Mouse (Mus musculus) liver, adult 2 months (tissue): ENCODE results near the gene Gal. TPM values are rescaled to one million over a fixed set of nuclear protein-coding genes. Genes with fewer than 3 reads are reported as not detected.
A peak's percentile ranks its signal among the peaks of the same experiment; 100 is the strongest.

Experiments used
- DNase-seq: peaks from one replicate; pipeline ENCODE4 v3.0.0-alpha.2; 2011; ENCODE audit warnings: low read depth, low spot score; ENCODE audit errors: extremely low read depth
- H3K27ac ChIP-seq: fragments of 200-500 bp; replicated peaks from 2 replicates; pipeline ENCODE4 v1.5.1; 2012; ENCODE audit warnings: low read depth, mild to moderate bottlenecking, control low read depth, inconsistent platforms, low read length; ENCODE audit not compliant: insufficient read depth
- H3K27me3 ChIP-seq: fragments of 200-500 bp; 2 replicates; pipeline ENCODE4 v1.6.1; 2012; ENCODE audit warnings: mild to moderate bottlenecking, moderate library complexity, low read length, inconsistent platforms; ENCODE audit not compliant: control insufficient read depth, insufficient read depth
- H3K36me3 ChIP-seq: fragments of 200-500 bp; 2 replicates; pipeline ENCODE4 v1.6.1; 2012; ENCODE audit warnings: low read length, inconsistent platforms; ENCODE audit not compliant: control insufficient read depth, insufficient read depth
- H3K4me1 ChIP-seq: fragments of 200-500 bp; 2 replicates; pipeline ENCODE4 v1.6.1; 2011; ENCODE audit warnings: low read length; ENCODE audit not compliant: control insufficient read depth, insufficient read depth
- H3K4me3 ChIP-seq: fragments of 200-500 bp; 2 replicates; pipeline ENCODE4 v1.5.1; 2011; ENCODE audit warnings: low read depth, mild to moderate bottlenecking, control low read depth, low read length, moderate library complexity; ENCODE audit not compliant: insufficient read depth
- H3K79me2 ChIP-seq: fragments of 200-500 bp; 2 replicates; pipeline ENCODE4 v1.6.1; 2012; ENCODE audit warnings: inconsistent platforms, mild to moderate bottlenecking, low read length, moderate library complexity; ENCODE audit not compliant: control insufficient read depth, insufficient read depth
- H3K9ac ChIP-seq: fragments of 200-500 bp; 2 replicates; pipeline ENCODE4 v1.6.1; 2012; ENCODE audit warnings: low read depth, mild to moderate bottlenecking, control low read depth, inconsistent platforms, low read length
- CTCF ChIP-seq: fragments of 200-500 bp; IDR thresholded peaks from 2 replicates; pipeline ENCODE4 v1.5.1; 2011; ENCODE audit warnings: low read depth, low read length, control low read depth
- POLR2A ChIP-seq: fragments of 200-500 bp; IDR thresholded peaks from 2 replicates; pipeline ENCODE4 v1.6.1; 2011; ENCODE audit warnings: low read length, control low read depth; ENCODE audit not compliant: insufficient read depth; ENCODE audit errors: extremely low read depth
- WGBS: fragments of 180-500 bp; shearing (Covaris S2); methylation state at CpG from one replicate; pipeline ENCODE4 v1.1.7; 2018; 5-methylcytosine and 5-hydroxymethylcytosine counted together
- polyA plus RNA-seq: library from polyadenylated mRNA; depleted of rRNA; stranded (reverse); fragments of >200 nt; gene quantifications from 2 replicates; pipeline ENCODE4 v1.2.3, GENCODE M21; 2012
- total RNA-seq: library from RNA; depleted of rRNA; stranded (reverse); fragments of >200 nt; gene quantifications from 2 replicates; pipeline ENCODE4 v1.2.3, GENCODE M21; 2014

Gal gene
- total and polyA plus RNA-seq, 2 experiments = 0.28 TPM; not detected in 1

DNA sequence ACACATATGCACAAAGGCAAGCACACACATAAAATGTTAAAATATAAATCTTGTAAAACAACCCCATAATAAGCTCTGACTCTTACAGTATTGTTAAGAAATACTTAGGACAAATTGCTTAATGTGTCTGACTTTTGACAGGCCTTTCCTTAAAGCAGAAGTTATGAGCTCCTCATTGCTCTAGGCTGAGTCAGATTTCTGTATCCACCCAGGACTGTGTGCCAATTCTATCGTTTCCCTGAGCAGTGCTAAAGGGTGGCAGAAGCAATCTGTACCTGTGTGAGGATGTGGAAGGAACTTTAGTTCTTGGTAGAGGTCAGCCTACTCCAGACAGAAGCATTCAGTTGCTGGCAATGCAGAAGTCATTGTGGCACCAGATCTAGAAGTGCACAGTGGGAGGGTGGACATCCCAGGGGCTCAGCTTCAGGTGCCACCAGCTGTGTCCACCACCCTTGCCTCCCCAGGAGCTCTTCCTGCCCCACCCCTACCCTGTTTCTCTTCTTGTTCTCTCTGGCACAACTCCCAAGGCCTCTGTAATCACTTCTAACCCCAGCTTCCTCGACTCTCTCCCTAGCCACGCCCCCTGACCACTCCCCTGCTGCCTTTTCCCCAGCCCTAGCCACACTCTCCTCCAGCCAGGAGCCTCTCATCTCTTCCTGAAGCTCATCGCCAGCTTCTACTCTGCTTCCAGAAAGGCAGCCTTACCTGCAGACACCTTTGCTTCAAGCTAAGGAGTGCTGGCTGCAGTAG, 37.2 kb downstream of the Gal start:
- H3K27me3 ChIP-seq = no peaks in the 10 kb centered on the region
- TF ChIP-seq POLR2A = no peak
- TF ChIP-seq CTCF = no peak
- no peak overlapping the region for H3K4me3 ChIP-seq
- DNase-seq = no peak
- peaks cover 86% of the 10 kb centered on the region for H3K36me3 ChIP-seq
- H3K79me2 ChIP-seq = no peaks in the 10 kb centered on the region
- no peaks in the 10 kb centered on the region for H3K4me1 ChIP-seq
- H3K27ac ChIP-seq = peak overlapping the region; percentile 18; the same call in 1 of the 2 replicates
- H3K9ac ChIP-seq = no peak overlapping the region
- 43% methylated on average over 4 of the region's 4 CpGs for WGBS

DNA sequence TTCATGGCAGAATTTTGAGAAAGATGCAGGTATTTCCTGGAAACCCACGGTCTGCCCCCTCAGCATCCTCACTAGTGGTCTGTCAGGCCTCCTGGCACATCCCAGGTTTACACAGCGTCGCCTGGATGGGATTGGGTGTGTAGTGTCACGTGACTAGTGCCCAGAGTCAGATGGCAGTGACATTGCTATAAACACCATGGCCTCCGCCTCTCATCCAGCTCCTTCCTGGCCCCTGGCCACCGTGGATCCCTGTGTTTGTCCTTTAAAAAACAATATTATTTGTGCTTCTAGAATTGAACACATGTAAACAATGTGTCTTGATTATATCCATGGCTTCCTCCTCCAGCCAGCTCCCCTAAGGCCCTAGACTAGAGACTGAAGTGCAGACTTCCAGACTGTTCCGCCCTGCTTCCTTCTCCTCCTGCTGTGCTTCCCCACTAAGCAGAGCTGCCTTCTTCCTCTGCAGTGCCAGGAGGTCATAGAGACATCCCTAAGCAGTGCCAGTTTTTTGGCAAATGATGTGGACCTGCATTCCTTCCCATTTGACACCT, 38.3 kb downstream of the Gal start:
- peak overlapping the region; percentile 18; the same call in 1 of the 2 replicates for H3K27ac ChIP-seq
- H3K4me3 ChIP-seq = no peak overlapping the region
- no peak overlapping the region for H3K9ac ChIP-seq
- 79% methylated on average over 7 of the region's 7 CpGs for WGBS
- H3K79me2 ChIP-seq = no peaks in the 10 kb centered on the region
- H3K36me3 ChIP-seq = peaks cover 85% of the 10 kb centered on the region
- DNase-seq = no peak
- TF ChIP-seq POLR2A (no peak), CTCF (no peak)
- no peaks in the 10 kb centered on the region for H3K27me3 ChIP-seq
- no peaks in the 10 kb centered on the region for H3K4me1 ChIP-seq

DNA sequence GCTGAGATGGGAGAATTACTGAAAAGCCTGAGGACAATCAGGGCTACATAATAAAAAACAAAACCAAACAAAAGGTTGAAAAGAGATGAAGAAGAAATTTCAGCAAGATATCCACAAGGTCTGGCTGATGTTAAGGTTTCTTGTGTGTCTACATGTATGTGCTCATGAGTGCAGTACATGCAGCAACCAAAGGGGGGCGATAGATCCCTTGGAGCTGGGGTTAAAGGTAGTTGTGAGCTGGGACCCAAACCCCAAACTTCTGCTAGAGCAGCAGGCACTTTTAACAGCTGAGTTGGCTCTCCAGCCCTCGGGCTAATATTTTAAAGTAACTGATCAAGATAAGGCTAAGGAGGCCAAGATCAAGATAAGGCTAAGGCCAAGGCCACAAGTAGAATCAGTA, 40.3 kb downstream of the Gal start:
- H3K4me3 ChIP-seq = no peak overlapping the region
- H3K36me3 ChIP-seq = peaks cover 85% of the 10 kb centered on the region
- no peak for DNase-seq
- H3K9ac ChIP-seq = no peak overlapping the region
- 63% methylated on average over 2 of the region's 2 CpGs for WGBS
- no peaks in the 10 kb centered on the region for H3K27me3 ChIP-seq
- no peaks in the 10 kb centered on the region for H3K79me2 ChIP-seq
- no peak overlapping the region for H3K27ac ChIP-seq
- no peaks in the 10 kb centered on the region for H3K4me1 ChIP-seq
- TF ChIP-seq POLR2A (no peak), CTCF (peak; percentile 34; the same call in 1 of the 2 replicates)

DNA sequence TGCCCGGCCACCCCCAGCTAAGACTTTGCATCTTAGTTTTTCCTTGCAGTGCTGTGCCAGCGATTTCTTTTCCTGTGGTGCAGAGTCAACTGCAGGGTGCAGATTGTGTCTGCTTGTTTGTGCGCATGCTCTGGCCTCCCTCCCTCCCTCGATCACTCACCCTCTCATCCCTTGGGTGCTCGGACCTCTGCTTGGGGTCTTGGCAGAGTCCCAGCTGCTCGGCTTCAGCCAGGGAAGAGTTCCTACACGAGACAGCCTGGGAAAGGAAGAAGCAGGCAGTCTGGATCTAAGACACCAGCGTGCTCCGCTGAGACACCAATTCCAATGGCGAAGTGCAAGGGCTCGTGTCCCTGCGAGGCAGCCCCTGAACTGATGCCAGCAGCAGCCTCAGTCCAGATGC, 41.0 kb downstream of the Gal start:
- DNase-seq = no peak
- Histone ChIP-seq H3K27ac (no peak overlapping the region), H3K27me3 (no peaks in the 10 kb centered on the region), H3K36me3 (peaks cover 86% of the 10 kb centered on the region), H3K4me1 (no peaks in the 10 kb centered on the region), H3K79me2 (no peaks in the 10 kb centered on the region), H3K4me3 (no peak overlapping the region), H3K9ac (no peak overlapping the region)
- TF ChIP-seq POLR2A (no peak), CTCF (no peak)
- 87% methylated on average over 12 of the region's 12 CpGs for WGBS

DNA sequence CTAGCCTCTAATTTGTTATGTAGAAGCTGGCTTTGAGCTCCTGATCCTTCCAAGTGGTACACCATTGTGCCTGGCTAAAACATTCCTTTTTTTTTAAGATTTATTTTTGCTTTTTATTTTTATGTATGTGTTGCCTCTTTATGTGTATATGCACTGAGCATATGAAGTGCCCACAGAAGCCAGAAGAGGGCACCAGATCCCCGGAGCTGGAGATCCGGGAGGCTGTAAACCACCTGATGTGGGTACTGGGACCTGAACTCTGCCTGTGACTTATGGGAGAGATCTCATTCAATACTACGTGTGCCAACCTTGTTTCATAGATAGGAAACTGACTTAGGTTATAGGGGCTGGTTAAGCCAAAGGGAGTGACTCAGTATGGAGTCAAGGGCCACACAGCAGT, 46.1 kb downstream of the Gal start:
- H3K4me1 ChIP-seq = no peaks in the 10 kb centered on the region
- H3K79me2 ChIP-seq = no peaks in the 10 kb centered on the region
- no peak overlapping the region for H3K9ac ChIP-seq
- 86% methylated on average over 3 of the region's 3 CpGs for whole genome bisulfite sequencing
- no peak for DNase-seq
- TF ChIP-seq CTCF (no peak; the same call in 1 of the 2 replicates), POLR2A (no peak)
- H3K27me3 ChIP-seq = no peaks in the 10 kb centered on the region
- H3K4me3 ChIP-seq = no peak overlapping the region
- H3K27ac ChIP-seq = no peak overlapping the region
- peaks cover 92% of the 10 kb centered on the region for H3K36me3 ChIP-seq

DNA sequence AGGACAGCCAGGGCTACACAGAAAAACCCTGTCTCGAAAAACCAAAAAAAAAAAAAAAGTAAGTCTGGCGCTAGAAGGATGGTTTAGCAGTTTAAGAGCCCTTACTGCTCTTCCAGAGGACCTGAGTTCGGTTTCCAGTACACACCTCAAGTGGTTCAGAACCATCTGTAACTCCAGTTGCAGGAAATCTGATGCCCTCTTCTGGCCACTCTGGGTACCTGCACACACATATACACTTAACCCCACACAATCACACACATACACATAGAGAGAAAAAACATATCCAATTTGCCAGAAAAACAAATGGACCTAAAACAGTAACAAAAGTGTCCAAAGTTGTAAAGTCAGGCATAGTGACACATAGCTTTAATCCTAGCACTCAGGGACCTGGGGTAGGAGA, 49.3 kb downstream of the Gal start:
- H3K36me3 ChIP-seq = peaks cover 99% of the 10 kb centered on the region
- peak; percentile 18; the same call in 1 of the 2 replicates for TF ChIP-seq CTCF
- no peak for TF ChIP-seq POLR2A
- H3K4me1 ChIP-seq = peaks cover 1% of the 10 kb centered on the region; the same call in 1 of the 2 replicates
- DNase-seq = no peak
- H3K27me3 ChIP-seq = no peaks in the 10 kb centered on the region
- H3K4me3 ChIP-seq = no peak overlapping the region
- no peaks in the 10 kb centered on the region for H3K79me2 ChIP-seq
- 96% methylated on average over 3 of the region's 3 CpGs for WGBS
- no peak overlapping the region for H3K27ac ChIP-seq
- H3K9ac ChIP-seq = no peak overlapping the region
